Mouse (Mus musculus) embryonic facial prominence, embryonic 11.5 days (tissue): Measurements from ENCODE around the gene Arsk. TPM values are rescaled to one million over a fixed set of nuclear protein-coding genes. Genes with fewer than 3 reads are reported as not detected.

Experiments
- ATAC-seq: fragments of 200-750 bp; cut with Nextera tagmentation; replicated peaks from 2 replicates; pipeline ENCODE4 v1.8.0; 2017; ENCODE audit warnings: low read depth; ENCODE audit not compliant: insufficient number of reproducible peaks, low FRiP score, low TSS enrichment
- DNase-seq: peaks from one replicate; pipeline ENCODE4 v3.0.0-alpha.2; 2015; ENCODE audit warnings: low spot score
- H3K27ac ChIP-seq: fragments of 300-500 bp; sonication (generic); replicated peaks from 2 replicates; pipeline ENCODE4 v1.5.1; 2014; ENCODE audit warnings: mild to moderate bottlenecking, low read depth, low read length, control low read depth
- H3K27me3 ChIP-seq: fragments of 300-500 bp; sonication (generic); 2 replicates; pipeline ENCODE4 v1.6.1; 2014; ENCODE audit warnings: mild to moderate bottlenecking, low read length, moderate library complexity, mixed read lengths; ENCODE audit not compliant: control insufficient read depth, insufficient read depth
- H3K36me3 ChIP-seq: fragments of 300-500 bp; sonication (generic); replicated peaks from 2 replicates; pipeline ENCODE4 v1.6.1; 2014; ENCODE audit warnings: low read depth, mild to moderate bottlenecking, low read length, moderate library complexity, mixed read lengths; ENCODE audit not compliant: control insufficient read depth, insufficient read depth
- H3K4me1 ChIP-seq: fragments of 300-500 bp; sonication (generic); 2 replicates; pipeline ENCODE4 v1.6.1; 2014; ENCODE audit warnings: low read length, mixed read lengths; ENCODE audit not compliant: control insufficient read depth, insufficient read depth
- H3K4me2 ChIP-seq: fragments of 300-500 bp; sonication (generic); 2 replicates; pipeline ENCODE4 v1.6.1; 2014; ENCODE audit warnings: low read depth, mild to moderate bottlenecking, control low read depth, low read length, moderate library complexity
- H3K4me3 ChIP-seq: fragments of 300-500 bp; sonication (generic); 2 replicates; pipeline ENCODE4 v1.5.1; 2014; ENCODE audit warnings: low read depth, low read length, control low read depth
- H3K9ac ChIP-seq: fragments of 300-500 bp; sonication (generic); replicated peaks from 2 replicates; pipeline ENCODE4 v1.6.1; 2014; ENCODE audit warnings: mild to moderate bottlenecking, control low read depth, low read length
- H3K9me3 ChIP-seq: fragments of 300-500 bp; sonication (generic); replicated peaks from 2 replicates; pipeline ENCODE4 v1.6.1; 2016; ENCODE audit warnings: mild to moderate bottlenecking, low read length, inconsistent platforms, mixed read lengths; ENCODE audit not compliant: control insufficient read depth
- WGBS: fragments of 180-500 bp; shearing (Covaris S2); extraction: QIAGEN DNeasy Blood & Tissue Kit; methylation state at CpG from one replicate; pipeline ENCODE4 v1.1.7; 2014; 5-methylcytosine and 5-hydroxymethylcytosine counted together
- polyA plus RNA-seq: library from polyadenylated mRNA; unstranded; fragments of >200 nt; fragmentation: Nextera tagmentation; extraction: Ambion mirVana; gene quantifications from 2 replicates; pipeline ENCODE4 v1.2.1, GENCODE M21; 2014

Gene Arsk
- polyA plus RNA-seq, 1 experiment from 2014 or later, result 8.1 TPM

DNA sequence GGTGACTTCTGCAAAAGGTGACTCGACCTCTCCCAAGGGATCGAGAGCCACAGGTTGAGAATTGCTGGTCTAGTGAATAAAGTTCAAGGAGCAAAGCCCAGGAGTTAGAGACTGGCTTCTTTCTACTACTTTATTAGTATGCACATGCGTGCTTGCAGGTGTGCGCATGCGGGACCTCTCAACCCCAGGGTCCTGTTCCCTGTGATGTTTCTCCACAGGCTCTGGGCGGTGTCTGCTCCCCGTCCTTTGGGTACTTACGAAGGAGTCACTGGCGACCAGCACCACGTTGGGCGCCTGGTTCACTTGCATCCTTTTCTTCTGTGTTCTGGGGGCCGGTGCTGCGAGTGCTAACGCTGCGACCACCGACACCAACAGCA lies 356 bp downstream of the Arsk start:
- H3K27ac ChIP-seq, result peak overlapping the region; percentile 52; the same call in 1 of the 2 replicates
- H3K4me3 ChIP-seq, result peak overlapping the region; percentile 53
- H3K9me3 ChIP-seq, result no peaks in the 10 kb centered on the region
- peak overlapping the region; percentile 43 for H3K4me2 ChIP-seq
- H3K27me3 ChIP-seq, result no peaks in the 10 kb centered on the region
- H3K36me3 ChIP-seq, result no peaks in the 10 kb centered on the region
- no peaks in the 10 kb centered on the region for H3K4me1 ChIP-seq
- 4% methylated on average over 16 of the region's 16 CpGs for WGBS
- DNase-seq (peak; percentile 58), ATAC-seq (peak; percentile 85)
- peak overlapping the region; percentile 65 for H3K9ac ChIP-seq

DNA sequence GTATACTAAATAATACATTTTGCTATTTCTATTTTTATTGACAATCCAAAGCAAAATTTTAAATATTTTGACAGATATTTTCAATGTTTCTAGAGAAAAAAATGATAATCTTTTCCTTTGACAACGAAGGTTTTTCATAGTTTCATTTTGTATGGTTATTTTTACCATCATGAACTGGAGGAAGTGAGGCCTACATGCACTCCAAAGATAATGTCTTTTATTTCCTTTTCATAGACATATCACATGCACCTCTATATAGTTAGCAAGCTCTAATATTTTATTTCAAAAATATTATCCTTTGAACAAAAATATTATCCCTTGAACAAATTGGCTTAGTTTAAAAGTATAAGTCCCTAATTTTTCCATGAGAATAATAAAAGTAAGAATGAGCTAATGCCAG lies 24.1 kb downstream of the Arsk start:
- ATAC-seq (no peak), DNase-seq (no peak)
- H3K27me3 ChIP-seq, result no peaks in the 10 kb centered on the region
- no peaks in the 10 kb centered on the region for H3K9me3 ChIP-seq
- H3K27ac ChIP-seq, result no peak overlapping the region
- WGBS, result 82% methylated on average over 1 of the region's 1 CpGs
- H3K4me1 ChIP-seq, result no peaks in the 10 kb centered on the region
- no peak overlapping the region for H3K9ac ChIP-seq
- no peak overlapping the region for H3K4me3 ChIP-seq
- H3K4me2 ChIP-seq, result no peak overlapping the region
- H3K36me3 ChIP-seq, result no peaks in the 10 kb centered on the region

DNA sequence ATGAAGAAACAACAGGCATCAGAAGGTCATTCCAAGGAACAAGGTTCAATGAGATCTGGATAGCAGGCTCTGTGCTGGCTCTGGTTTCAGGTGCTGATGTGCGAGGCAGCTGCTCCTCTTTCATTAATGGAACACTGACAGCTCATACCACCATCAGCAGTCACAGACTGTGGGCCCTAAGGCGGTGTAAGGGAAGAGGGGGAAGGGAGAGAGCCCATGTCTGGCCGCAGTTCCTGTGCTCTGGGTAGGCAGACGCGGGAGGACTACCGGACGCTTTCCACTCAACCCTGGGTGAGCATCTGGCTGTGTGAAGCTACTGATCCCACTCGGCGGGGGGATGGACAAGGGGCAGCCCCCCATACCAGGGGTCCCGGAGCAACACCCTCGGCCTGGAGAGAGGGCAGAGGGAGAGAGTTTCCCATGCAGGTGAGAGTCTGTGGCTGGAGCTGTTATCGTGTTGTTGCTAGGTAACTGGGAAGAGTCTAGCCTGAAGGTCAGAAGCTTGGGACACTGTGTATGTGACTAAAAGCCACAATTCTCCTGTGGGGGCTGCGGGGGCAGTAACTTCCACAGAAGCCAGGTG lies 34.0 kb downstream of the Arsk start:
- Histone ChIP-seq H3K27ac (no peak overlapping the region), H3K27me3 (no peaks in the 10 kb centered on the region), H3K4me1 (no peaks in the 10 kb centered on the region), H3K4me3 (no peak overlapping the region), H3K4me2 (no peak overlapping the region), H3K9me3 (no peaks in the 10 kb centered on the region), H3K9ac (no peak overlapping the region), H3K36me3 (no peaks in the 10 kb centered on the region)
- DNase-seq, result peak; percentile 36
- 70% methylated on average over 13 of the region's 13 CpGs for WGBS
- ATAC-seq, result peak; percentile 91

DNA sequence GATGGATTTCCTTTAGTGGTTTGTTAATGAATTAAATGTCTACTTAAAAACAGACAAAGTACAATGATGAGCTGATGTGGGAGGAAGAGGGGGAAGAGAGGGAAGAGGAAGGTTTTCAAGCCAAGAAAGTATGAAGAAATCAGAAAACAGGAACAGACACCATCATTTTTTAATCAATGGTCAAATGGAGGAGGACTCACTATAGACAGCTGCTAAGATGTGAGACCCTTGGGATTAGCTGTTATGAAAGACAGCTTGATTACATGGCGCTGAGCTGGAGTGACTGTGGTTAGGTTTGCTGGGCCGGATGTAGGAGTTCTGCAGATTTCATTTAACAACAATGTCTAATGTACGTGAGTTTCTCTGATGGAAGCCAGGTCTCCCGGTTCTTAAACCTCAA lies 34.9 kb downstream of the Arsk start:
- Histone ChIP-seq H3K4me3 (no peak overlapping the region), H3K36me3 (no peaks in the 10 kb centered on the region), H3K27ac (no peak overlapping the region), H3K9ac (no peak overlapping the region), H3K4me1 (no peaks in the 10 kb centered on the region), H3K4me2 (no peak overlapping the region), H3K27me3 (no peaks in the 10 kb centered on the region), H3K9me3 (no peaks in the 10 kb centered on the region)
- ATAC-seq (no peak), DNase-seq (no peak)
- WGBS, result 86% methylated on average over 4 of the region's 4 CpGs

DNA sequence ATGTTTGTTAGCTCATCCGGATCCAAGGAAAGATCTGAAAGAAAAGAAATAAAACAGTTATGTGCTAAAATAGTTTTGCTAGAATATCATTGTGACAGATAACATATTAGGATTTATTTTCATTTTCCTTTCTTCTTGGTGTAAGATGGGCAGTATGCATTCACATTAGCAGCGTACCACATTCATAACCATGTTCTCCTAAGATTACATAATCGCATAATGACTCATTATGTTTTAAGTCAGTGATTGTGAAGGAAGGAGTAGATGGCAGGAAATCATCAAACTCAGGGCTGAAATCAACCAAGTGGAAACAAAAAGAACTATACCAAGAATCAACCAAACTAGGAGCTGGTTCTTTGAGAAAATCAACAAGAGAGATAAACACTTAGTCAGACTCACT lies 35.9 kb downstream of the Arsk start:
- ATAC-seq (no peak), DNase-seq (no peak)

DNA sequence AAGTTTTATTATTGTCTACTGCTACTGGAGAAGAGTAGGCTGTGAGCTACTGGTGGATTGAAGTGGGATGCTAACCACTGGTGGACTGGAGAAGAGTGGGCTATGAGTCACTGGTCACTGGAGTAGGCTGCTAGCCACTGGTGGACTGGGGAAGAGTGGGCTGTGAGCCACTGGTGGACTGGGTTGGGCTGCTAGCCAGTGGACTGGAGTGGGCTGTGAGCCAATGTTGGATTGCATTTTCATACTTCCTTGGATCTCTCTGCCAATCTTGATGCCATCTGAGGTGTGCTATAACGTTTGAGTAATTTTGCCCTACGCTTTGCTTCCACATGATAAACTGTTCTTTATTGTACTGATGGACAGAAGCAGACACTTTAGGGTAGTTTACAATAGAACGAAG lies 36.3 kb downstream of the Arsk start:
- ATAC-seq (no peak), DNase-seq (no peak)
- no peaks in the 10 kb centered on the region for H3K9me3 ChIP-seq
- H3K27ac ChIP-seq, result no peak overlapping the region
- H3K4me3 ChIP-seq, result no peak overlapping the region
- no peak overlapping the region for H3K4me2 ChIP-seq
- H3K9ac ChIP-seq, result no peak overlapping the region
- peaks cover 3% of the 10 kb centered on the region; the same call in 1 of the 2 replicates for H3K27me3 ChIP-seq
- no peaks in the 10 kb centered on the region for H3K36me3 ChIP-seq
- 87% methylated on average over 3 of the region's 3 CpGs for WGBS
- no peaks in the 10 kb centered on the region for H3K4me1 ChIP-seq

More for the DNA sequence above, 35.9 kb downstream of the Arsk start:
- WGBS, result 90% methylated on average over 3 of the region's 3 CpGs
- Histone ChIP-seq H3K27me3 (0 out of 2 replicates have a peak, but pooled peaks cover under 1% of the 10 kb centered on the region), H3K4me3 (no peak overlapping the region), H3K4me1 (no peaks in the 10 kb centered on the region), H3K9ac (no peak overlapping the region), H3K9me3 (no peaks in the 10 kb centered on the region), H3K36me3 (no peaks in the 10 kb centered on the region), H3K4me2 (no peak overlapping the region), H3K27ac (no peak overlapping the region)

DNA sequence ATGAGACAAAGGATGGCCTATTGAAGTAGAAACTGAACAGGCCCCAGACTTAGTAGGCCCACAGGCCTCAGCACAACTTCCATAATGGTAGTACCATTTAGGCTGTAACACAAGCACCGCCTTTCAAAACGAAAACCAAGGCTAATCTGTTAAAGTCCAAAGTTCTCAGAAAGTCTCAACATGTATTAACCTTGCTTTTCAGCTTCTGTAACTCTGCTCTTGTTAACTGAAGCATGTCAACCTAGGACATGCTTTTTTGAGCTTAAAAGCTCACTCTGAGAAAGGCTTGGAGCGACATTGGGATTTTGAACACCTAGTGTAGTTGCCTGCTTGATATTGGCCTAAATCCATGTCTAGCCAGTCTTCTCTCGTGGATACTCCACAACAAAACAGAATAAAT lies 38.9 kb downstream of the Arsk start:
- DNase-seq, result no peak
- H3K27ac ChIP-seq, result no peak overlapping the region
- no peak for ATAC-seq
- H3K36me3 ChIP-seq, result no peaks in the 10 kb centered on the region
- no peak overlapping the region for H3K4me3 ChIP-seq
- H3K4me2 ChIP-seq, result no peak overlapping the region
- H3K9ac ChIP-seq, result no peak overlapping the region
- peaks cover 22% of the 10 kb centered on the region for H3K27me3 ChIP-seq
- peaks cover 5% of the 10 kb centered on the region; the same call in 1 of the 2 replicates for H3K4me1 ChIP-seq
- 88% methylated on average over 4 of the region's 4 CpGs for WGBS
- no peaks in the 10 kb centered on the region for H3K9me3 ChIP-seq

DNA sequence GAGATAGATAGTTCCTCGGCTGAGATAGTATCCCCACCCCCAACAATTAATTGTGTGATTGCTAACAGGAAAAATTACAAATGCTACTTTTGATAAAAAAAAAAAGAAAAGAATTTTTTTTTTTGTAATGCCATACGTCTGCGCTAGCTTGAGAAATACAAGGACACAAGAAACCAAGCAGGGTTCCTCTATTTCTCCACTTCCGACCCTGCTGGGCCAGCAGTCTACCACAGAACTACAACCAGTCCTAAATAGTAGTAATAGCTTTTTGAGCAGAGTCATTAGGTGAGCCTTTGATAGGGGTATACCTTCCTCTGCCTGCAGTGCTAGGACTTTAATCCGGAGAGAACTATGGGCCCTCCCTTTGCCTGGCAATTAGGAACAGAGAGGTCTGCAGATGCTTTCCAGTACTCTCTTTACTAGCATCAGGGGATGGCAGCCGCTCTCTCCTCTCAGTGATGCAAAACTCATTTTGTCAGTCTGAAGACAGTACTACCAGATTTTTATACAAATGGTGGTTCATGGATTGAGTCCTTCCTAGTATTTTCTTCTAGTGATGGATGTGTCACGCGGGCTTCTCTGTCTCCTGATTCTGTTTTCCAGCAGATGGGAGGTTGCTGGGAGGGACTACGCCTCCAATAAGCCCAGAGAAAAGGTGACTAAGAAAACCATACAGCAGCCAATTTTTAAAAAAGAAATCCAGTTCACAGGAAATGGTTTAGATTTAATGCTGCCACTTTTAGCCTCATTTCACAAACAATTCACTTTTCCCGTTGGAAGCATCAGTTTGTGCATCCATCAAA lies 41.0 kb downstream of the Arsk start:
- no peaks in the 10 kb centered on the region for H3K36me3 ChIP-seq
- no peak overlapping the region for H3K4me3 ChIP-seq
- ATAC-seq (no peak), DNase-seq (no peak)
- H3K4me2 ChIP-seq, result no peak overlapping the region
- 65% methylated on average over 10 of the region's 10 CpGs for WGBS
- H3K27me3 ChIP-seq, result peaks cover 31% of the 10 kb centered on the region
- peaks cover 5% of the 10 kb centered on the region; the same call in 1 of the 2 replicates for H3K4me1 ChIP-seq
- no peak overlapping the region for H3K9ac ChIP-seq
- H3K27ac ChIP-seq, result no peak overlapping the region
- H3K9me3 ChIP-seq, result no peaks in the 10 kb centered on the region
